Mouse (Mus musculus) liver, postnatal 0 days (tissue): ENCODE results near the gene Mmp2. TPM values are rescaled to one million over a fixed set of nuclear protein-coding genes. Genes with fewer than 3 reads are reported as not detected.
"Not testable (repeated sequence)": the region's sequence is repeated elsewhere in the genome, so short reads cannot be mapped to it uniquely, and the experiment has no call there.

Experiments used
- ATAC-seq: fragments of 200-750 bp; cut with Nextera tagmentation; 2 replicates; pipeline ENCODE4 v1.8.0; 2017; ENCODE audit warnings: mild to moderate bottlenecking, moderate library complexity
- DNase-seq: peaks from one replicate; pipeline ENCODE4 v3.0.0-alpha.2; 2016
- H3K27ac ChIP-seq: fragments of 300-500 bp; sonication (generic); 2 replicates; pipeline ENCODE4 v1.5.1; 2014; ENCODE audit warnings: antibody characterized with exemption, moderate library complexity, mild to moderate bottlenecking, low read depth
- H3K27me3 ChIP-seq: fragments of 300-500 bp; sonication (generic); 2 replicates; pipeline ENCODE4 v1.6.1; 2014; ENCODE audit warnings: low read length, control low read depth, mixed read lengths; ENCODE audit not compliant: insufficient read depth
- H3K36me3 ChIP-seq: fragments of 300-500 bp; sonication (generic); replicated peaks from 2 replicates; pipeline ENCODE4 v1.6.1; 2014; ENCODE audit warnings: mild to moderate bottlenecking, control low read depth, low read length, moderate library complexity, mixed read lengths; ENCODE audit not compliant: insufficient read depth
- H3K4me1 ChIP-seq: fragments of 300-500 bp; sonication (generic); 2 replicates; pipeline ENCODE4 v1.6.1; 2014; ENCODE audit warnings: antibody characterized with exemption, mild to moderate bottlenecking, control low read depth; ENCODE audit not compliant: insufficient read depth
- H3K4me2 ChIP-seq: fragments of 300-500 bp; sonication (generic); 2 replicates; pipeline ENCODE4 v1.6.1; 2014; ENCODE audit warnings: low read depth, mild to moderate bottlenecking, low read length, moderate library complexity, mixed read lengths
- H3K4me3 ChIP-seq: fragments of 300-500 bp; sonication (generic); 2 replicates; pipeline ENCODE4 v1.5.1; 2014; ENCODE audit warnings: low read depth, low read length
- H3K9ac ChIP-seq: fragments of 300-500 bp; sonication (generic); replicated peaks from 2 replicates; pipeline ENCODE4 v1.6.1; 2014; ENCODE audit warnings: mild to moderate bottlenecking, moderate library complexity
- H3K9me3 ChIP-seq: fragments of 300-500 bp; sonication (generic); 2 replicates; pipeline ENCODE4 v1.6.1; 2016; ENCODE audit warnings: mild to moderate bottlenecking, control low read depth, low read length, mixed read lengths
- CTCF ChIP-seq: sonication (generic); IDR thresholded peaks from 2 replicates; pipeline ENCODE4 v1.5.1; 2016; ENCODE audit warnings: antibody characterized with exemption, low read depth
- EP300 ChIP-seq: IDR thresholded peaks from 2 replicates; pipeline ENCODE4 v1.6.1; 2016; ENCODE audit warnings: antibody characterized with exemption, low read depth, mild to moderate bottlenecking
- WGBS: fragments of 180-500 bp; shearing (Covaris S2); extraction: QIAGEN DNeasy Blood & Tissue Kit; methylation state at CpG from one replicate; pipeline ENCODE4 v1.1.7; 2014; ENCODE audit not compliant: insufficient replicate concordance; 5-methylcytosine and 5-hydroxymethylcytosine counted together
- polyA plus RNA-seq: library from polyadenylated mRNA; unstranded; fragments of >200 nt; fragmentation: Nextera tagmentation; extraction: Ambion mirVana; gene quantifications from 2 replicates; pipeline ENCODE4 v1.2.1, GENCODE M21; 2015

Gene Mmp2
- 9.6 and 9.8 TPM in 2 replicates for polyA plus RNA-seq

GRCm38 (mm10) chr8:92827243-92828034 is at the start of gene Mmp2:
Gene Mmp2 (plus strand): TSS chr8:92827291.
- peak; percentile 16 for DNase-seq
- no peak within 1 kb of the TSS for H3K27ac ChIP-seq

GRCm38 (mm10) chr8:92780976-92781375 is 46.1 kb upstream of the Mmp2 start:
- 61% methylated on average over 3 of the region's 3 CpGs for WGBS
- Histone ChIP-seq H3K4me1 (no peaks in the 10 kb centered on the region), H3K4me2 (no peak overlapping the region), H3K9ac (no peak overlapping the region), H3K9me3 (no peaks in the 10 kb centered on the region), H3K36me3 (no peaks in the 10 kb centered on the region), H3K27ac (no peak overlapping the region), H3K27me3 (no peaks in the 10 kb centered on the region), H3K4me3 (no peak overlapping the region)
- no peak for DNase-seq
- TF ChIP-seq EP300 (no peak), CTCF (no peak)
- no peak for ATAC-seq

More at GRCm38 (mm10) chr8:92827243-92828034, at the start of gene Mmp2:
- Histone ChIP-seq H3K4me3 (peak within 1 kb of the TSS; percentile 17), H3K9ac (no peak within 1 kb of the TSS), H3K36me3 (no peaks in the 10 kb centered on the region), H3K4me1 (no peaks in the 10 kb centered on the region), H3K4me2 (peak within 1 kb of the TSS; percentile 36), H3K27me3 (peaks cover 13% of the 10 kb centered on the region), H3K9me3 (no peaks in the 10 kb centered on the region)
- ATAC-seq: no peak
- WGBS: 3% methylated on average over 33 of the region's 37 CpGs
- no peak for TF ChIP-seq CTCF
- TF ChIP-seq EP300: no peak

GRCm38 (mm10) chr8:92783906-92784610 is 43.0 kb upstream of the Mmp2 start:
- no peak for DNase-seq
- Histone ChIP-seq H3K9me3 (no peaks in the 10 kb centered on the region), H3K4me3 (no peak overlapping the region), H3K27ac (no peak overlapping the region), H3K9ac (no peak overlapping the region), H3K4me1 (no peaks in the 10 kb centered on the region), H3K27me3 (no peaks in the 10 kb centered on the region), H3K4me2 (no peak overlapping the region), H3K36me3 (no peaks in the 10 kb centered on the region)
- TF ChIP-seq EP300: no peak
- TF ChIP-seq CTCF: no peak
- ATAC-seq: no peak
- 68% methylated on average over 3 of the region's 3 CpGs for WGBS

GRCm38 (mm10) chr8:92790835-92791234 is 36.3 kb upstream of the Mmp2 start:
- Histone ChIP-seq H3K4me3 (no peak overlapping the region), H3K27me3 (no peaks in the 10 kb centered on the region), H3K27ac (no peak overlapping the region), H3K4me1 (no peaks in the 10 kb centered on the region), H3K36me3 (no peaks in the 10 kb centered on the region), H3K9ac (no peak overlapping the region), H3K9me3 (no peaks in the 10 kb centered on the region), H3K4me2 (no peak overlapping the region)
- ATAC-seq (no peak), DNase-seq (no peak)
- 69% methylated on average over 3 of the region's 3 CpGs for WGBS
- TF ChIP-seq EP300 (no peak), CTCF (no peak)

GRCm38 (mm10) chr8:92791999-92792398 is 35.1 kb upstream of the Mmp2 start:
- TF ChIP-seq CTCF: peak; percentile 21; the same call in 1 of the 2 replicates
- ATAC-seq, H3K4me3 ChIP-seq, H3K36me3 ChIP-seq, H3K27ac ChIP-seq, DNase-seq, H3K9me3 ChIP-seq, H3K27me3 ChIP-seq, H3K4me2 ChIP-seq, H3K9ac ChIP-seq, H3K4me1 ChIP-seq: not testable (repeated sequence)
- 72% methylated on average over 2 of the region's 2 CpGs for WGBS

- TF ChIP-seq EP300 (no peak), CTCF (no peak)
- Histone ChIP-seq H3K4me1 (no peaks in the 10 kb centered on the region), H3K4me3 (no peak overlapping the region), H3K36me3 (no peaks in the 10 kb centered on the region), H3K27ac (no peak overlapping the region), H3K4me2 (no peak overlapping the region), H3K9ac (no peak overlapping the region), H3K27me3 (no peaks in the 10 kb centered on the region), H3K9me3 (no peaks in the 10 kb centered on the region)
- DNase-seq: no peak
- 42% methylated on average over 14 of the region's 14 CpGs for WGBS
- no peak for ATAC-seq
Measured at GRCm38 (mm10) chr8:92793852-92794580, 33.1 kb upstream of the Mmp2 start.
